Mouse (Mus musculus) intestine, embryonic 14.5 days (tissue): ENCODE results near the gene Olfr525. TPM values are rescaled to one million over a fixed set of nuclear protein-coding genes. Genes with fewer than 3 reads are reported as not detected.

Source experiments
- ATAC-seq: fragments of 200-750 bp; cut with Nextera tagmentation; replicated peaks from 2 replicates; pipeline ENCODE4 v1.8.0; 2017; ENCODE audit warnings: low read depth, moderate number of reproducible peaks, moderate TSS enrichment, moderate library complexity; ENCODE audit not compliant: low FRiP score, low TSS enrichment
- DNase-seq: peaks from one replicate; pipeline ENCODE4 v3.0.0-alpha.2; 2018; ENCODE audit warnings: low spot score
- H3K27ac ChIP-seq: fragments of 300-500 bp; sonication (generic); 2 replicates; pipeline ENCODE4 v1.5.1; 2014; ENCODE audit warnings: low read depth, mild to moderate bottlenecking, control low read depth
- H3K27me3 ChIP-seq: fragments of 300-500 bp; sonication (generic); replicated peaks from 2 replicates; pipeline ENCODE4 v1.6.1; 2014; ENCODE audit warnings: low read length, control low read depth; ENCODE audit not compliant: control insufficient read depth, insufficient read depth
- H3K36me3 ChIP-seq: fragments of 300-500 bp; sonication (generic); 2 replicates; pipeline ENCODE4 v1.6.1; 2014; ENCODE audit warnings: low read length, control low read depth; ENCODE audit not compliant: control insufficient read depth, insufficient read depth
- H3K4me1 ChIP-seq: fragments of 300-500 bp; sonication (generic); replicated peaks from 2 replicates; pipeline ENCODE4 v1.6.1; 2014; ENCODE audit warnings: low read length, control low read depth, mixed read lengths; ENCODE audit not compliant: control insufficient read depth, insufficient read depth
- H3K4me2 ChIP-seq: fragments of 300-500 bp; sonication (generic); 2 replicates; pipeline ENCODE4 v1.6.1; 2014; ENCODE audit warnings: low read length
- H3K4me3 ChIP-seq: fragments of 300-500 bp; sonication (generic); 2 replicates; pipeline ENCODE4 v1.5.1; 2014; ENCODE audit warnings: low read depth, low read length, control low read depth, mixed read lengths
- H3K9ac ChIP-seq: fragments of 300-500 bp; sonication (generic); 2 replicates; pipeline ENCODE4 v1.6.1; 2014; ENCODE audit warnings: mild to moderate bottlenecking, low read length
- H3K9me3 ChIP-seq: fragments of 300-500 bp; sonication (generic); 2 replicates; pipeline ENCODE4 v1.6.1; 2016; ENCODE audit warnings: low read length, control low read depth; ENCODE audit not compliant: control insufficient read depth
- WGBS: fragments of 180-500 bp; shearing (Covaris S2); extraction: QIAGEN DNeasy Blood & Tissue Kit; methylation state at CpG from one replicate; pipeline ENCODE4 v1.1.7; 2014; 5-methylcytosine and 5-hydroxymethylcytosine counted together
- polyA plus RNA-seq: library from polyadenylated mRNA; unstranded; fragments of >200 nt; fragmentation: Nextera tagmentation; extraction: Ambion mirVana; gene quantifications from 2 replicates; pipeline ENCODE4 v1.2.1, GENCODE M21; 2014

Olfr525 gene
- polyA plus RNA-seq, result not detected in 2 replicates

DNA sequence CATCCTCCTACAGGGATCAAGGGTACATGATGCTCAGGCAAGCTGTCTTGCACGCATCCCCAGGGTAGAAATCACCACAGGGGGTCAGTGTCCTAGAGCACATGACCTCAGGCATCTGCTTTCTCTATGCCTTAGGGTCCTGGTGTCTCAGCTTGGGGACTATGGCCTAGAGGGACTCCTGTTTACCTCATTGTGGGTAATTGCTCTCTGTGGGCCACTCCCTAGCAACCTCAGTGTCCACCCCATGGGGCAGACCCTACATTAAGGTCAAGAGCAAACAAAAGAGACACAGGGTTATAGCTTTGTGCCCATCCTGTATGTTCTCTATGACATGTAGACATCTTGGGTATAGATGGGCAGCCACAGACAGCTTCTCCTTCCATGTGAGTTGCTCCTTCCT, at the start of gene Olfr525:
TSS of gene Olfr525 (plus strand) at position 301 of the 400 bp plus-strand sequence.
- ATAC-seq, result no peak
- Histone ChIP-seq H3K4me3 (no peak within 1 kb of the TSS), H3K27me3 (no peaks in the 10 kb centered on the region), H3K4me2 (no peak within 1 kb of the TSS), H3K36me3 (no peaks in the 10 kb centered on the region), H3K4me1 (no peaks in the 10 kb centered on the region), H3K9me3 (no peaks in the 10 kb centered on the region), H3K9ac (no peak within 1 kb of the TSS), H3K27ac (no peak within 1 kb of the TSS)
- no peak for DNase-seq
- 82% methylated on average over 1 of the region's 1 CpGs for WGBS

DNA sequence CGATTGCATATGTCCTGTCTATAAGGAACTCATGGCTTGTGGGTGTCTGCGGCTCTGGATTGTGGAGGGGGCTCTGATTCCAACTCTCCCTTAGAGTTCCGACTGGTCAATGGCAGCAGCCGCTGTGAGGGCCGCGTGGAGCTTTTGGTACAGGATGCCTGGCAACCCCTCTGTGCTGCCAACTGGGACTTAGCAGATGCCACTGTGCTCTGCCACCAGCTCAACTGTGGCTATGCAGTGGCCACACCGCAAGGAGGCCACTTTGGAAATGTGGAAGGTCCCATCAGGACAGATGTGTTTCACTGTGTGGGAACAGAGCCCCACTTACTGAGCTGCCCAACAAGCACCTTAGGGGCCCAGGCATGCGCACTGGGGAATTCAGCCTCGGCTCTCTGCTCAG, 24.9 kb upstream of the Olfr525 start:
- no peak overlapping the region for H3K27ac ChIP-seq
- ATAC-seq, result no peak
- H3K4me3 ChIP-seq, result no peak overlapping the region
- 84% methylated on average over 9 of the region's 9 CpGs for WGBS
- no peaks in the 10 kb centered on the region for H3K4me1 ChIP-seq
- no peaks in the 10 kb centered on the region for H3K27me3 ChIP-seq
- H3K36me3 ChIP-seq, result no peaks in the 10 kb centered on the region
- H3K9ac ChIP-seq, result no peak overlapping the region
- H3K4me2 ChIP-seq, result no peak overlapping the region
- DNase-seq, result no peak
- H3K9me3 ChIP-seq, result no peaks in the 10 kb centered on the region

DNA sequence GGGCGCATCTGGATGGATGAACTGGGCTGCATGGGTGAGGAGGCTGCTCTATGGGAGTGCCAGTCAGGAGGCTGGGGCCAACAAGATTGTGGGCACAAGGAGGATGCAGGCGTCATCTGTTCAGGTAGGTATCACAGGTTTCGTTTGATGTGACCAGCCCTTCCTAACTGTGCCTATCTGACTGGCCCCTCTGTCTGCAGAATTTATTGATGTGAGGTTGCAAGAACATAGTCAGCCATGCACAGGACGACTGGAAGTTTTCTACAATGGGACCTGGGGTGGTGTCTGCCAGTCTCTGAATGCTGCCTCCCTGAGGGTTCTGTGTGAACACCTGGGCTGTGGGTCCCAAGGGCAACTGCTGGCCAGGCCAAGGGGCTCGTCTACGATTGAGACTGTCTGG, 23.8 kb upstream of the Olfr525 start:
- no peaks in the 10 kb centered on the region for H3K27me3 ChIP-seq
- WGBS, result 78% methylated on average over 6 of the region's 6 CpGs
- ATAC-seq, result no peak

DNA sequence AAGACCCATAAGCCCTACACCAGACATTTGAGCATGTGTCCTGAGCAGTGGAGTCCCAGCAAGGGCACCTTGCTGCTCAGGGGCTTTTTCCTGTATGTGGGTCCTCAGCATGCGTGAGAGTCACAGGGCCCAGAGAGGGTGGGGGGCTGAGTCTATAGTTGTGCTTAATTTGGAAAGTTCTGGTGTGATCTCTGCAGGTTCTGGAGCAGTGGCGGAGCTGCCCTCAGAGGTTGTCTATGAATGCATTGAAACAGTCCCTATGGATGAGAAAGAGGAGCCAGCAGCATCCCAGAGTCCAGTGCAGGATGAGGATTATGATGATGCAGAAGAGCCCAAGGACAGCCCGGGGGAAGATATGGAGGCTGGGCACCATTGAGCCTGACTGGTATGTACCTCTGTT, 21.2 kb upstream of the Olfr525 start:
- no peaks in the 10 kb centered on the region for H3K27me3 ChIP-seq
- no peak overlapping the region for H3K4me2 ChIP-seq
- no peaks in the 10 kb centered on the region for H3K36me3 ChIP-seq
- no peaks in the 10 kb centered on the region for H3K4me1 ChIP-seq
- H3K4me3 ChIP-seq, result no peak overlapping the region
- H3K27ac ChIP-seq, result no peak overlapping the region
- no peak for ATAC-seq
- no peak for DNase-seq
- no peak overlapping the region for H3K9ac ChIP-seq
- 87% methylated on average over 3 of the region's 3 CpGs for WGBS
- no peaks in the 10 kb centered on the region for H3K9me3 ChIP-seq

More for the DNA sequence above, 23.8 kb upstream of the Olfr525 start:
- no peak overlapping the region for H3K4me2 ChIP-seq
- H3K4me3 ChIP-seq, result no peak overlapping the region
- DNase-seq, result no peak
- H3K4me1 ChIP-seq, result no peaks in the 10 kb centered on the region
- H3K9ac ChIP-seq, result no peak overlapping the region
- no peaks in the 10 kb centered on the region for H3K9me3 ChIP-seq
- H3K36me3 ChIP-seq, result no peaks in the 10 kb centered on the region
- H3K27ac ChIP-seq, result no peak overlapping the region

- Histone ChIP-seq H3K9ac (no peak overlapping the region), H3K4me2 (no peak overlapping the region), H3K9me3 (no peaks in the 10 kb centered on the region), H3K27me3 (no peaks in the 10 kb centered on the region), H3K36me3 (no peaks in the 10 kb centered on the region), H3K27ac (no peak overlapping the region), H3K4me3 (no peak overlapping the region), H3K4me1 (no peaks in the 10 kb centered on the region)
- ATAC-seq, result no peak
- no peak for DNase-seq
- 86% methylated on average over 3 of the region's 3 CpGs for whole genome bisulfite sequencing
Observed at GRCm38 (mm10) chr7:140319861-140320385, 735 bp upstream of the Olfr525 start.

GRCm38 (mm10) chr7:140321135-140321534, 477 bp downstream of the Olfr525 start:
- Histone ChIP-seq H3K4me3 (no peak overlapping the region), H3K36me3 (no peaks in the 10 kb centered on the region), H3K4me1 (no peaks in the 10 kb centered on the region), H3K27me3 (no peaks in the 10 kb centered on the region), H3K9ac (no peak overlapping the region), H3K9me3 (no peaks in the 10 kb centered on the region), H3K4me2 (no peak overlapping the region), H3K27ac (no peak overlapping the region)
- no peak for ATAC-seq
- no peak for DNase-seq

- no peak overlapping the region for H3K4me2 ChIP-seq
- no peaks in the 10 kb centered on the region for H3K4me1 ChIP-seq
- DNase-seq, result no peak
- no peaks in the 10 kb centered on the region for H3K36me3 ChIP-seq
- ATAC-seq, result no peak
- 60% methylated on average over 1 of the region's 1 CpGs for WGBS
- H3K9ac ChIP-seq, result no peak overlapping the region
- H3K27ac ChIP-seq, result no peak overlapping the region
- no peak overlapping the region for H3K4me3 ChIP-seq
- H3K27me3 ChIP-seq, result no peaks in the 10 kb centered on the region
- H3K9me3 ChIP-seq, result no peaks in the 10 kb centered on the region
Observed at GRCm38 (mm10) chr7:140329766-140330304, 9.2 kb downstream of the Olfr525 start.

DNA sequence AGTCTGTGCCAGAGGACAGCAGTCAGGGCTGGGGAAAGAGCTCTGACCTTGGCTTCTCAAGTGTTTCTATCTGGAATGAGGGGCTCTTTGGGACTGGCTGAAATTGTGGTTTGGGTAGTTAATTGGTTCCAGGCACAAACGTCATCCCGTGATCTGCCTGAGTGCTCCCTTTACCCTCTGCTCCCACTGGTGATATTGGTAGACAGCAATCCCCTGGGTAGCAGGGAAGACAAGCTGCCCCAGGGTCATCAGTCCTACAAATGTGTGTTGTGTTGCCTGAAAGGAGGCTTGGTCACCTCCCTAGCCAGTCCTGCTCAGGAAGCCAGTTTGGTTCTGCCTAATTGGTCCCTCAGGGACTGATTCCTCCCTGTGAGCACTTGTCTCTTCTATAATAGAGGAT, 13.1 kb downstream of the Olfr525 start, which contains the start of gene Olfr527:
TSS of gene Olfr527 (plus strand) at position 301 of the 400 bp plus-strand sequence.
- Histone ChIP-seq H3K36me3 (no peaks in the 10 kb centered on the region), H3K27me3 (no peaks in the 10 kb centered on the region), H3K4me3 (no peak within 1 kb of the TSS), H3K4me1 (no peaks in the 10 kb centered on the region), H3K4me2 (no peak within 1 kb of the TSS), H3K27ac (no peak within 1 kb of the TSS), H3K9me3 (no peaks in the 10 kb centered on the region), H3K9ac (no peak within 1 kb of the TSS)
- 96% methylated on average over 2 of the region's 2 CpGs for WGBS
- ATAC-seq (no peak), DNase-seq (no peak)

DNA sequence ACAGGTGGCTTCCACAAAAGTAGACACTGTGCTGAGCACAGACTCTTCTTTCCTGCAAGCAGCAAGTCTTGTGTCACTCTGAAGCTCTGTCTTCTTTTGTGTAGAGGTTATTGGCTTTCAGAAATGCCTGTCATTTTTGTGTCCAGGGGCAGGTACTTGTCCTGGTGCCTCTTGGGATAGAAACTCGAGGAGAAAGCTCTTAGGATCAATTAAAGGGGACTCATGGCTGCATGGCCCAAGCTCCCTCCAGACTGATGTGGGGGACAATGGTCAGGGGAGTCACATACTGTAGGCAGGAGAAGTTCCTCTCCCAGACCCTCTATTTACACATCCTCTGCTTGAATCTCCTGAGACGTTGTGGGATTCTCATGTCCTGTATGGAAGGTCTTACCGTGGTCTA, 40.9 kb downstream of the Olfr525 start, which contains the start of gene Olfr60:
TSS of gene Olfr60 (minus strand) at position 101 of the 400 bp plus-strand sequence.
- Histone ChIP-seq H3K9ac (no peak within 1 kb of the TSS), H3K4me2 (no peak within 1 kb of the TSS), H3K4me1 (no peaks in the 10 kb centered on the region), H3K36me3 (no peaks in the 10 kb centered on the region), H3K27ac (no peak within 1 kb of the TSS), H3K9me3 (no peaks in the 10 kb centered on the region), H3K27me3 (no peaks in the 10 kb centered on the region), H3K4me3 (no peak within 1 kb of the TSS)
- no peak for DNase-seq
- WGBS, result 67% methylated on average over 3 of the region's 3 CpGs
- no peak for ATAC-seq
